Mouse (Mus musculus) embryonic facial prominence, embryonic 13.5 days (tissue): ENCODE data around the gene Atg9a. TPM values are rescaled to one million over a fixed set of nuclear protein-coding genes. Genes with fewer than 3 reads are reported as not detected.
A peak's percentile ranks its signal among the peaks of the same experiment; 100 is the strongest.

ENCODE experiments used
- ATAC-seq: fragments of 200-750 bp; cut with Nextera tagmentation; 2 replicates; pipeline ENCODE4 v1.8.0; 2017; ENCODE audit warnings: low read depth; ENCODE audit not compliant: insufficient number of reproducible peaks, insufficient read depth, low FRiP score, low TSS enrichment
- H3K27ac ChIP-seq: fragments of 300-500 bp; sonication (generic); 2 replicates; pipeline ENCODE4 v1.5.1; 2015; ENCODE audit warnings: moderate library complexity, mild to moderate bottlenecking, inconsistent platforms
- H3K27me3 ChIP-seq: fragments of 300-500 bp; sonication (generic); 2 replicates; pipeline ENCODE4 v1.6.1; 2015; ENCODE audit warnings: mild to moderate bottlenecking, inconsistent platforms
- H3K36me3 ChIP-seq: fragments of 300-500 bp; sonication (generic); 2 replicates; pipeline ENCODE4 v1.6.1; 2015; ENCODE audit warnings: mild to moderate bottlenecking, inconsistent platforms
- H3K4me1 ChIP-seq: fragments of 300-500 bp; sonication (generic); 2 replicates; pipeline ENCODE4 v1.6.1; 2015; ENCODE audit warnings: inconsistent platforms
- H3K4me2 ChIP-seq: fragments of 300-500 bp; sonication (generic); 2 replicates; pipeline ENCODE4 v1.6.1; 2015; ENCODE audit warnings: moderate library complexity, mild to moderate bottlenecking, inconsistent platforms
- H3K4me3 ChIP-seq: fragments of 300-500 bp; sonication (generic); 2 replicates; pipeline ENCODE4 v1.5.1; 2015; ENCODE audit warnings: mild to moderate bottlenecking, inconsistent platforms
- H3K9ac ChIP-seq: fragments of 300-500 bp; sonication (generic); 2 replicates; pipeline ENCODE4 v1.6.1; 2015; ENCODE audit warnings: mild to moderate bottlenecking, inconsistent platforms
- H3K9me3 ChIP-seq: fragments of 300-500 bp; sonication (generic); 2 replicates; pipeline ENCODE4 v1.6.1; 2016; ENCODE audit warnings: inconsistent platforms
- WGBS: fragments of 180-500 bp; shearing (Covaris S2); methylation state at CpG from one replicate; pipeline ENCODE4 v1.1.7; 2015; ENCODE audit warnings: mixed read lengths; 5-methylcytosine and 5-hydroxymethylcytosine counted together
- polyA plus RNA-seq: library from polyadenylated mRNA; unstranded; fragments of >200 nt; fragmentation: Nextera tagmentation; extraction: Ambion mirVana; gene quantifications from 2 replicates; pipeline ENCODE4 v1.2.1, GENCODE M21; 2015

Gene Atg9a
- polyA plus RNA-seq, 1 experiment from 2014 or later: 28.4 TPM

- no peaks in the 10 kb centered on the region for H3K9me3 ChIP-seq
- no peak overlapping the region for H3K9ac ChIP-seq
- H3K4me1 ChIP-seq: peaks cover 14% of the 10 kb centered on the region
- H3K4me2 ChIP-seq: no peak overlapping the region
- peaks cover 68% of the 10 kb centered on the region for H3K36me3 ChIP-seq
- no peak overlapping the region for H3K4me3 ChIP-seq
- no peak for ATAC-seq
- no peak overlapping the region for H3K27ac ChIP-seq
- no peaks in the 10 kb centered on the region for H3K27me3 ChIP-seq
Measured at GRCm38 (mm10) chr1:75187126-75187525, 4.9 kb downstream of the Atg9a start.

- Histone ChIP-seq H3K4me3 (no peak overlapping the region), H3K9me3 (no peaks in the 10 kb centered on the region), H3K36me3 (peaks cover 76% of the 10 kb centered on the region), H3K4me1 (peaks cover 9% of the 10 kb centered on the region), H3K27me3 (no peaks in the 10 kb centered on the region), H3K9ac (0 out of 2 replicates have a peak overlapping the region, but pooled peaks have one; percentile 16), H3K27ac (no peak overlapping the region), H3K4me2 (no peak overlapping the region)
- WGBS: 94% methylated on average over 11 of the region's 11 CpGs
- no peak for ATAC-seq
Measured at GRCm38 (mm10) chr1:75185495-75185894, 6.5 kb downstream of the Atg9a start.

- Histone ChIP-seq H3K4me2 (no peak overlapping the region), H3K9ac (no peak overlapping the region), H3K4me1 (peaks cover 21% of the 10 kb centered on the region), H3K9me3 (no peaks in the 10 kb centered on the region), H3K36me3 (peaks cover 67% of the 10 kb centered on the region), H3K27me3 (no peaks in the 10 kb centered on the region), H3K4me3 (no peak overlapping the region), H3K27ac (no peak overlapping the region)
- ATAC-seq: no peak
- WGBS: 57% methylated on average over 4 of the region's 4 CpGs
Measured at GRCm38 (mm10) chr1:75182160-75182559, 9.8 kb downstream of the Atg9a start.

GRCm38 (mm10) chr1:75181377-75181870, 10.6 kb downstream of the Atg9a start:
- no peak overlapping the region for H3K27ac ChIP-seq

GRCm38 (mm10) chr1:75180741-75181140, 11.3 kb downstream of the Atg9a start:
- H3K27ac ChIP-seq: no peak overlapping the region
- H3K9me3 ChIP-seq: no peaks in the 10 kb centered on the region
- peaks cover 66% of the 10 kb centered on the region for H3K36me3 ChIP-seq
- WGBS: 36% methylated on average over 7 of the region's 7 CpGs
- peaks cover 21% of the 10 kb centered on the region for H3K4me1 ChIP-seq
- peak overlapping the region; percentile 65 for H3K4me3 ChIP-seq
- peak overlapping the region; percentile 100 for H3K4me2 ChIP-seq
- no peak for ATAC-seq
- H3K27me3 ChIP-seq: no peaks in the 10 kb centered on the region
- H3K9ac ChIP-seq: 0 out of 2 replicates have a peak overlapping the region, but pooled peaks have one; percentile 32

More at GRCm38 (mm10) chr1:75181377-75181870, 10.6 kb downstream of the Atg9a start:
- Histone ChIP-seq H3K9ac (no peak overlapping the region), H3K36me3 (peaks cover 66% of the 10 kb centered on the region), H3K4me1 (peaks cover 21% of the 10 kb centered on the region), H3K27me3 (no peaks in the 10 kb centered on the region), H3K4me2 (no peak overlapping the region), H3K9me3 (no peaks in the 10 kb centered on the region), H3K4me3 (no peak overlapping the region)
- 85% methylated on average over 4 of the region's 4 CpGs for WGBS
- no peak for ATAC-seq

GRCm38 (mm10) chr1:75180105-75180590, 11.8 kb downstream of the Atg9a start, which contains the start of gene Abcb6:
TSS of gene Abcb6 (minus strand) at chr1:75180392.
- peaks cover 21% of the 10 kb centered on the region for H3K4me1 ChIP-seq
- H3K4me3 ChIP-seq: peak within 1 kb of the TSS; percentile 65
- ATAC-seq: peak; percentile 87
- H3K4me2 ChIP-seq: peak within 1 kb of the TSS; percentile 100
- H3K27ac ChIP-seq: no peak within 1 kb of the TSS
- H3K27me3 ChIP-seq: no peaks in the 10 kb centered on the region
- WGBS: under 1% methylated on average over 31 of the region's 31 CpGs
- peaks cover 66% of the 10 kb centered on the region for H3K36me3 ChIP-seq
- H3K9ac ChIP-seq: peak within 1 kb of the TSS; percentile 76
- no peaks in the 10 kb centered on the region for H3K9me3 ChIP-seq

GRCm38 (mm10) chr1:75179334-75180104, 12.5 kb downstream of the Atg9a start:
- WGBS: 9% methylated on average over 23 of the region's 23 CpGs
- Histone ChIP-seq H3K27me3 (no peaks in the 10 kb centered on the region), H3K9ac (peak overlapping the region; percentile 76), H3K27ac (no peak overlapping the region), H3K9me3 (no peaks in the 10 kb centered on the region), H3K36me3 (peaks cover 65% of the 10 kb centered on the region), H3K4me3 (peak overlapping the region; percentile 65), H3K4me2 (peak overlapping the region; percentile 100), H3K4me1 (peaks cover 21% of the 10 kb centered on the region)
- peak; percentile 17; the same call in 1 of the 2 replicates for ATAC-seq

GRCm38 (mm10) chr1:75168472-75169464, 23.2 kb downstream of the Atg9a start, which contains the start of gene Zfand2b:
TSS of gene Zfand2b (plus strand) at chr1:75168646.
- peaks cover 37% of the 10 kb centered on the region for H3K36me3 ChIP-seq
- no peaks in the 10 kb centered on the region for H3K27me3 ChIP-seq
- peaks cover 13% of the 10 kb centered on the region for H3K4me1 ChIP-seq
- under 1% methylated on average over 59 of the region's 59 CpGs for WGBS
- H3K27ac ChIP-seq: peak within 1 kb of the TSS; percentile 91
- ATAC-seq: peak; percentile 99
- H3K9ac ChIP-seq: peak within 1 kb of the TSS; percentile 74
- peak within 1 kb of the TSS; percentile 79 for H3K4me2 ChIP-seq
- H3K4me3 ChIP-seq: peak within 1 kb of the TSS; percentile 72
- no peaks in the 10 kb centered on the region for H3K9me3 ChIP-seq

GRCm38 (mm10) chr1:75168093-75168471, 23.9 kb downstream of the Atg9a start:
- 6% methylated on average over 7 of the region's 7 CpGs for WGBS
- H3K27me3 ChIP-seq: no peaks in the 10 kb centered on the region
- peak overlapping the region; percentile 74 for H3K9ac ChIP-seq
- H3K9me3 ChIP-seq: no peaks in the 10 kb centered on the region
- peak overlapping the region; percentile 91 for H3K27ac ChIP-seq
- ATAC-seq: peak; percentile 22; the same call in 1 of the 2 replicates
- H3K4me3 ChIP-seq: peak overlapping the region; percentile 72
- peaks cover 13% of the 10 kb centered on the region for H3K4me1 ChIP-seq
- peak overlapping the region; percentile 79 for H3K4me2 ChIP-seq
- H3K36me3 ChIP-seq: peaks cover 30% of the 10 kb centered on the region

- ATAC-seq: no peak
- Histone ChIP-seq H3K27me3 (no peaks in the 10 kb centered on the region), H3K4me1 (no peaks in the 10 kb centered on the region), H3K9ac (no peak overlapping the region), H3K36me3 (no peaks in the 10 kb centered on the region), H3K4me3 (no peak overlapping the region), H3K27ac (no peak overlapping the region), H3K9me3 (no peaks in the 10 kb centered on the region), H3K4me2 (no peak overlapping the region)
- WGBS: 83% methylated on average over 4 of the region's 4 CpGs
Measured at GRCm38 (mm10) chr1:75160256-75160617, 31.8 kb downstream of the Atg9a start.
